Mouse (Mus musculus) stomach, embryonic 16.5 days (tissue): ENCODE data around the gene Ccer2. TPM values are rescaled to one million over a fixed set of nuclear protein-coding genes. Genes with fewer than 3 reads are reported as not detected.

ENCODE experiments used
- ATAC-seq: fragments of 200-750 bp; cut with Nextera tagmentation; 2 replicates; pipeline ENCODE4 v1.8.0; 2017; ENCODE audit warnings: moderate number of reproducible peaks, moderate TSS enrichment; ENCODE audit not compliant: insufficient read depth, low FRiP score
- H3K27ac ChIP-seq: fragments of 300-500 bp; sonication (generic); 2 replicates; pipeline ENCODE4 v1.5.1; 2014; ENCODE audit warnings: low read length
- H3K27me3 ChIP-seq: fragments of 300-500 bp; sonication (generic); 2 replicates; pipeline ENCODE4 v1.6.1; 2014; ENCODE audit warnings: low read length, control low read depth, mixed read lengths; ENCODE audit not compliant: control insufficient read depth, insufficient read depth
- H3K36me3 ChIP-seq: fragments of 300-500 bp; sonication (generic); 2 replicates; pipeline ENCODE4 v1.6.1; 2014; ENCODE audit warnings: low read length; ENCODE audit not compliant: control insufficient read depth, insufficient read depth
- H3K4me1 ChIP-seq: fragments of 300-500 bp; sonication (generic); 2 replicates; pipeline ENCODE4 v1.6.1; 2014; ENCODE audit warnings: low read length, control low read depth, mixed read lengths; ENCODE audit not compliant: control insufficient read depth, insufficient read depth
- H3K4me2 ChIP-seq: fragments of 300-500 bp; sonication (generic); 2 replicates; pipeline ENCODE4 v1.6.1; 2014; ENCODE audit warnings: low read depth, low read length, mixed read lengths
- H3K4me3 ChIP-seq: fragments of 300-500 bp; sonication (generic); replicated peaks from 2 replicates; pipeline ENCODE4 v1.5.1; 2014; ENCODE audit warnings: mild to moderate bottlenecking, low read length
- H3K9ac ChIP-seq: fragments of 300-500 bp; sonication (generic); 2 replicates; pipeline ENCODE4 v1.6.1; 2014; ENCODE audit warnings: low read length
- H3K9me3 ChIP-seq: fragments of 300-500 bp; sonication (generic); replicated peaks from 2 replicates; pipeline ENCODE4 v1.6.1; 2016; ENCODE audit warnings: low read length, control low read depth; ENCODE audit not compliant: control insufficient read depth
- WGBS: fragments of 180-500 bp; shearing (Covaris S2); extraction: QIAGEN DNeasy Blood & Tissue Kit; methylation state at CpG from one replicate; pipeline ENCODE4 v1.1.7; 2014; 5-methylcytosine and 5-hydroxymethylcytosine counted together
- polyA plus RNA-seq: library from polyadenylated mRNA; unstranded; fragments of >200 nt; fragmentation: Nextera tagmentation; extraction: Ambion mirVana; gene quantifications from 2 replicates; pipeline ENCODE4 v1.2.1, GENCODE M21; 2015

Ccer2 gene
- polyA plus RNA-seq, 1 experiment from 2014 or later: not detected

- Histone ChIP-seq H3K4me1 (peaks cover 43% of the 10 kb centered on the region), H3K27ac (peak overlapping the region; percentile 100), H3K27me3 (no peaks in the 10 kb centered on the region), H3K9me3 (no peaks in the 10 kb centered on the region), H3K36me3 (no peaks in the 10 kb centered on the region), H3K4me3 (peak overlapping the region; percentile 19), H3K4me2 (peak overlapping the region; percentile 42), H3K9ac (peak overlapping the region; percentile 63)
- ATAC-seq: peak; percentile 74
- WGBS: 17% methylated on average over 10 of the region's 10 CpGs
Measured at GRCm38 (mm10) chr7:28802846-28803588, 47.0 kb downstream of the Ccer2 start.

- no peaks in the 10 kb centered on the region for H3K9me3 ChIP-seq
- no peak overlapping the region for H3K4me3 ChIP-seq
- H3K27me3 ChIP-seq: no peaks in the 10 kb centered on the region
- peak overlapping the region; percentile 42 for H3K4me2 ChIP-seq
- 23% methylated on average over 4 of the region's 4 CpGs for WGBS
- peak overlapping the region; percentile 100 for H3K27ac ChIP-seq
- peaks cover 46% of the 10 kb centered on the region for H3K4me1 ChIP-seq
- ATAC-seq: peak; percentile 26; the same call in 1 of the 2 replicates
- peak overlapping the region; percentile 63 for H3K9ac ChIP-seq
- H3K36me3 ChIP-seq: no peaks in the 10 kb centered on the region
Measured at GRCm38 (mm10) chr7:28803756-28804155, 47.8 kb downstream of the Ccer2 start.

GRCm38 (mm10) chr7:28806869-28807268, 50.9 kb downstream of the Ccer2 start:
- Histone ChIP-seq H3K9ac (no peak overlapping the region), H3K36me3 (no peaks in the 10 kb centered on the region), H3K4me3 (no peak overlapping the region), H3K4me1 (peaks cover 39% of the 10 kb centered on the region), H3K9me3 (no peaks in the 10 kb centered on the region), H3K27me3 (no peaks in the 10 kb centered on the region), H3K4me2 (no peak overlapping the region), H3K27ac (no peak overlapping the region)
- 72% methylated on average over 4 of the region's 4 CpGs for WGBS
- ATAC-seq: no peak

GRCm38 (mm10) chr7:28807641-28808220, 51.8 kb downstream of the Ccer2 start:
- no peaks in the 10 kb centered on the region for H3K36me3 ChIP-seq
- no peaks in the 10 kb centered on the region for H3K9me3 ChIP-seq
- H3K27ac ChIP-seq: peak overlapping the region; percentile 100
- peaks cover 39% of the 10 kb centered on the region for H3K4me1 ChIP-seq
- peak overlapping the region; percentile 78 for H3K4me3 ChIP-seq
- H3K9ac ChIP-seq: peak overlapping the region; percentile 98
- no peak for ATAC-seq
- H3K27me3 ChIP-seq: no peaks in the 10 kb centered on the region
- H3K4me2 ChIP-seq: peak overlapping the region; percentile 88
- WGBS: 31% methylated on average over 7 of the region's 8 CpGs

- peaks cover 39% of the 10 kb centered on the region for H3K4me1 ChIP-seq
- ATAC-seq: peak; percentile 5
- H3K4me3 ChIP-seq: peak within 1 kb of the TSS; percentile 78
- no peaks in the 10 kb centered on the region for H3K27me3 ChIP-seq
- peaks cover 5% of the 10 kb centered on the region for H3K36me3 ChIP-seq
- H3K9me3 ChIP-seq: no peaks in the 10 kb centered on the region
- WGBS: 1% methylated on average over 35 of the region's 35 CpGs
- peak within 1 kb of the TSS; percentile 88 for H3K4me2 ChIP-seq
- H3K9ac ChIP-seq: peak within 1 kb of the TSS; percentile 98
- peak within 1 kb of the TSS; percentile 100 for H3K27ac ChIP-seq
Measured at GRCm38 (mm10) chr7:28808221-28808941, 52.4 kb downstream of the Ccer2 start, which contains the start of gene Hnrnpl. TSS of gene Hnrnpl (plus strand) at chr7:28808541.

Other genes with a start within 250 kb of the Ccer2 start
- not detected in 2 replicates for gene Ifnl2, start 245.7 kb upstream of the Ccer2 start, polyA plus RNA-seq
- gene Ifnl3, start 233.3 kb upstream of the Ccer2 start, polyA plus RNA-seq: not detected in 2 replicates
- 124 and 215 TPM in 2 replicates for gene Sycn, start 215.3 kb upstream of the Ccer2 start, polyA plus RNA-seq
- 19.7 and 34.8 TPM in 2 replicates for gene Nccrp1, start 208.9 kb upstream of the Ccer2 start, polyA plus RNA-seq
- gene Samd4b, start 158.0 kb upstream of the Ccer2 start, polyA plus RNA-seq: 10.9 and 11.2 TPM in 2 replicates
- 54.8 and 64.4 TPM in 2 replicates for gene Pak4, start 158.0 kb upstream of the Ccer2 start, polyA plus RNA-seq
- 0.16 TPM in 1 of 2 replicates, not detected in the other for gene Acp7, start 124.8 kb upstream of the Ccer2 start, polyA plus RNA-seq
- 3.8 and 4.8 TPM in 2 replicates for gene Fbxo27, start 63.3 kb upstream of the Ccer2 start, polyA plus RNA-seq
- 9.0 and 9.1 TPM in 2 replicates for gene Fbxo17, start 39.4 kb upstream of the Ccer2 start, polyA plus RNA-seq
- gene Mrps12, start 14.4 kb upstream of the Ccer2 start, polyA plus RNA-seq: 117 and 135 TPM in 2 replicates
- gene Sars2, start 14.2 kb upstream of the Ccer2 start, polyA plus RNA-seq: 22.4 and 22.9 TPM in 2 replicates
- gene Sirt2, start 10.6 kb downstream of the Ccer2 start, polyA plus RNA-seq: 62.1 and 63.7 TPM in 2 replicates
- gene Nfkbib, start 11.3 kb downstream of the Ccer2 start, polyA plus RNA-seq: 37.2 and 38.9 TPM in 2 replicates
- 5.0 and 5.9 TPM in 2 replicates for gene Rinl, start 32.8 kb downstream of the Ccer2 start, polyA plus RNA-seq
- 170 and 200 TPM in 2 replicates for gene Hnrnpl, start 52.4 kb downstream of the Ccer2 start, polyA plus RNA-seq
- gene Ech1, start 69.0 kb downstream of the Ccer2 start, polyA plus RNA-seq: 227 and 230 TPM in 2 replicates
- 353 and 382 TPM in 2 replicates for gene Lgals4, start 77.7 kb downstream of the Ccer2 start, polyA plus RNA-seq
- gene Lgals7, start 107.7 kb downstream of the Ccer2 start, polyA plus RNA-seq: 5.8 and 9.9 TPM in 2 replicates
- 0.56 and 0.59 TPM in 2 replicates for gene Capn12, start 125.2 kb downstream of the Ccer2 start, polyA plus RNA-seq
- 413 and 449 TPM in 2 replicates for gene Actn4, start 206.2 kb downstream of the Ccer2 start, polyA plus RNA-seq
- 339 and 345 TPM in 2 replicates for gene Eif3k, start 225.7 kb downstream of the Ccer2 start, polyA plus RNA-seq
- 7.9 and 8.4 TPM in 2 replicates for gene Map4k1, start 225.9 kb downstream of the Ccer2 start, polyA plus RNA-seq